8 mouse cellular contexts compared by ENCODE assay signal in genomic region chr3:116808507-116809217, GRCm38 (mm10). TPM values are rescaled to one million over a fixed set of nuclear protein-coding genes. Genes with fewer than 3 reads are reported as not detected.
DNase-seq lines count a peak whose midpoint lies in the region; ATAC-seq and TF ChIP-seq lines count a peak whose summit lies in the region.

No protein-coding gene starts in this region.

- TF ChIP-seq POLR2A in olfactory bulb, adult 2 months (IDR thresholded peaks at IDR 0.05; ENCODE audit: insufficient read depth, low read depth, low read length), result peak; percentile 8; the same call in 1 of the 2 replicates

- peak; percentile 25 for DNase-seq in embryo, embryonic 11 days
- no peak for DNase-seq in embryo, embryonic 9.5 days (ENCODE audit: extremely low spot score)
- DNase-seq in B cell, adult 2 months, result peak; percentile 36 to 37
- no peak for DNase-seq in embryonic facial prominence, embryonic 14.5 days (ENCODE audit: low spot score)
- DNase-seq in hindbrain, embryonic 14.5 days (ENCODE audit: low spot score), result no peak
- DNase-seq in lung, embryonic 14.5 days, result no peak
- no peak for DNase-seq in c-Kit-positive CD71-positive TER-119-positive erythroid progenitor cells, embryonic 14.5 days (ENCODE audit: low spot score)

- ATAC-seq in embryonic facial prominence, embryonic 14.5 days (ENCODE audit: low read depth), result peak; percentile 12; the same call in 1 of the 2 replicates
- peak; percentile 61 for ATAC-seq in hindbrain, embryonic 14.5 days (ENCODE audit: low FRiP score)
- ATAC-seq in lung, embryonic 14.5 days (ENCODE audit: insufficient read depth), result peak; percentile 60

- 0 out of 2 replicates have a peak, but pooled peaks cover 9% of the 10 kb centered on the region for H3K36me3 ChIP-seq in embryonic facial prominence, embryonic 14.5 days (ENCODE audit: control insufficient read depth, insufficient read depth, low read length)
- no peaks in the 10 kb centered on the region; the same call in 1 of the 2 replicates for H3K36me3 ChIP-seq in hindbrain, embryonic 14.5 days (replicated peaks; ENCODE audit: control insufficient read depth, insufficient read depth)
- no peaks in the 10 kb centered on the region for H3K36me3 ChIP-seq in lung, embryonic 14.5 days (ENCODE audit: insufficient read depth)

- no peaks in the 10 kb centered on the region for H3K27me3 ChIP-seq in embryonic facial prominence, embryonic 14.5 days (replicated peaks; ENCODE audit: control insufficient read depth, insufficient read depth, low read length)
- H3K27me3 ChIP-seq in hindbrain, embryonic 14.5 days (ENCODE audit: control insufficient read depth, insufficient read depth, low read length), result no peaks in the 10 kb centered on the region
- no peaks in the 10 kb centered on the region for H3K27me3 ChIP-seq in lung, embryonic 14.5 days (ENCODE audit: insufficient read depth, low read length)

- no peaks in the 10 kb centered on the region for H3K9me3 ChIP-seq in embryonic facial prominence, embryonic 14.5 days (ENCODE audit: control insufficient read depth, low read length)
- no peaks in the 10 kb centered on the region for H3K9me3 ChIP-seq in hindbrain, embryonic 14.5 days (ENCODE audit: control insufficient read depth, low read length)
- H3K9me3 ChIP-seq in lung, embryonic 14.5 days (ENCODE audit: low read depth, low read length), result no peaks in the 10 kb centered on the region

- 0 out of 2 replicates have a peak, but pooled peaks cover 6% of the 10 kb centered on the region for H3K4me1 ChIP-seq in embryonic facial prominence, embryonic 14.5 days (ENCODE audit: control insufficient read depth, insufficient read depth, low read length)
- peaks cover 12% of the 10 kb centered on the region; the same call in 1 of the 2 replicates for H3K4me1 ChIP-seq in hindbrain, embryonic 14.5 days (replicated peaks; ENCODE audit: control insufficient read depth, insufficient read depth, low read length)
- peaks cover 3% of the 10 kb centered on the region; the same call in 1 of the 2 replicates for H3K4me1 ChIP-seq in lung, embryonic 14.5 days (ENCODE audit: insufficient read depth)
- H3K4me1 ChIP-seq in olfactory bulb, adult 2 months (ENCODE audit: control insufficient read depth, insufficient read depth, low read length), result no peaks in the 10 kb centered on the region

- no peak for TF ChIP-seq CTCF in lung, embryonic 14.5 days (IDR thresholded peaks at IDR 0.05; ENCODE audit: low read depth)
- TF ChIP-seq CTCF in olfactory bulb, adult 2 months (IDR thresholded peaks at IDR 0.05; ENCODE audit: insufficient read depth, low read depth, low read length), result no peak

- peak overlapping the region; percentile 68 for H3K4me2 ChIP-seq in embryonic facial prominence, embryonic 14.5 days (ENCODE audit: low read depth, low read length)
- H3K4me2 ChIP-seq in hindbrain, embryonic 14.5 days (replicated peaks), result peak overlapping the region; percentile 80
- peak overlapping the region; percentile 80 for H3K4me2 ChIP-seq in lung, embryonic 14.5 days

- WGBS in embryonic facial prominence, embryonic 14.5 days, result 62% methylated on average over 10 of the region's 10 CpGs
- WGBS in hindbrain, embryonic 14.5 days, result 62% methylated on average over 10 of the region's 10 CpGs
- WGBS in lung, embryonic 14.5 days, result 56% methylated on average over 10 of the region's 10 CpGs
- 69% methylated on average over 10 of the region's 10 CpGs for WGBS in olfactory bulb, adult 2 months

- H3K9ac ChIP-seq in embryonic facial prominence, embryonic 14.5 days (ENCODE audit: low read depth, low read length), result peak overlapping the region; percentile 78
- peak overlapping the region; percentile 82 for H3K9ac ChIP-seq in hindbrain, embryonic 14.5 days
- peak overlapping the region; percentile 66 for H3K9ac ChIP-seq in lung, embryonic 14.5 days

- peak overlapping the region; percentile 88 for H3K27ac ChIP-seq in embryonic facial prominence, embryonic 14.5 days (replicated peaks; ENCODE audit: low read depth, low read length)
- peak overlapping the region; percentile 88; the same call in 1 of the 2 replicates for H3K27ac ChIP-seq in hindbrain, embryonic 14.5 days
- peak overlapping the region; percentile 68 for H3K27ac ChIP-seq in lung, embryonic 14.5 days (ENCODE audit: low read depth)
- H3K27ac ChIP-seq in olfactory bulb, adult 2 months (ENCODE audit: insufficient read depth, low read depth, low read length), result no peak overlapping the region

- H3K4me3 ChIP-seq in embryonic facial prominence, embryonic 14.5 days (ENCODE audit: low read depth, low read length), result peak overlapping the region; percentile 71
- peak overlapping the region; percentile 80 for H3K4me3 ChIP-seq in hindbrain, embryonic 14.5 days (replicated peaks; ENCODE audit: low read length)
- peak overlapping the region; percentile 56 for H3K4me3 ChIP-seq in lung, embryonic 14.5 days (ENCODE audit: low read depth, low read length)
- H3K4me3 ChIP-seq in olfactory bulb, adult 2 months (ENCODE audit: insufficient read depth, low read depth, low read length), result peak overlapping the region; percentile 53

RNA-seq across cellular contexts. Expression of gene Agl, which starts 0.7 kb away (rescaled TPM):
- 35.5 and 48.7 TPM in 2 replicates for polyA plus RNA-seq in embryonic facial prominence, embryonic 14.5 days (2014; fragmentation: Nextera tagmentation; extraction: Ambion mirVana)
- polyA plus RNA-seq in hindbrain, embryonic 14.5 days (2014; fragmentation: Nextera tagmentation; extraction: Ambion mirVana), result 18.9 and 19.5 TPM in 2 replicates
- 12.1 and 14.9 TPM in 2 replicates for polyA plus RNA-seq in lung, embryonic 14.5 days (2014; fragmentation: Nextera tagmentation; extraction: Ambion mirVana)
- not detected in 2 replicates for polyA plus RNA-seq in olfactory bulb, adult 2 months (2012; ENCODE audit: insufficient read depth, insufficient read length, low replicate concordance, missing spikeins)

RNA-seq across cellular contexts. Expression of gene Frrs1, which starts 50.6 kb away (rescaled TPM):
- 10.0 and 13.0 TPM in 2 replicates for polyA plus RNA-seq in embryonic facial prominence, embryonic 14.5 days (2014; fragmentation: Nextera tagmentation; extraction: Ambion mirVana)
- polyA plus RNA-seq in hindbrain, embryonic 14.5 days (2014; fragmentation: Nextera tagmentation; extraction: Ambion mirVana), result 4.8 and 6.0 TPM in 2 replicates
- polyA plus RNA-seq in lung, embryonic 14.5 days (2014; fragmentation: Nextera tagmentation; extraction: Ambion mirVana), result 8.9 and 11.5 TPM in 2 replicates
- polyA plus RNA-seq in olfactory bulb, adult 2 months (2012; ENCODE audit: insufficient read depth, insufficient read length, low replicate concordance, missing spikeins), result not detected in 2 replicates

Comparison
In these comparisons a context has a peak if more than half of its experiments do, and no peak if none do; other contexts are left out.
1. DNase-seq: peak in embryo, embryonic 11 days (single experiment) and B cell, adult 2 months (2 of 2); none in embryo, embryonic 9.5 days (single experiment), embryonic facial prominence, embryonic 14.5 days (single experiment), hindbrain, embryonic 14.5 days (single experiment), lung, embryonic 14.5 days (single experiment) and c-Kit-positive CD71-positive TER-119-positive erythroid progenitor cells, embryonic 14.5 days (single experiment).
2. Peak in every context shown above with its lines, with median percentiles within 50 percentile points of each other: ATAC-seq, H3K4me2 ChIP-seq, H3K4me3 ChIP-seq and H3K9ac ChIP-seq.